Mouse (Mus musculus): ENCODE measurements around the gene Cipc. TPM values are rescaled to one million over a fixed set of nuclear protein-coding genes. Genes with fewer than 3 reads are reported as not detected.

Gene Cipc
- polyA plus RNA-seq, 1 experiment from 2014 or later, result 41.5 TPM

GRCm38 (mm10) chr12:86950961-86951360 lies 4.1 kb downstream of the Cipc start:
- peaks cover 23% of the 10 kb centered on the region for H3K36me3 ChIP-seq
- over 99% methylated on average over 3 of the region's 3 CpGs for WGBS
- H3K9me3 ChIP-seq, result no peaks in the 10 kb centered on the region
- H3K4me3 ChIP-seq, result no peak overlapping the region
- H3K9ac ChIP-seq, result no peak overlapping the region
- H3K27me3 ChIP-seq (replicated peaks), result no peaks in the 10 kb centered on the region
- no peak for ATAC-seq (ENCODE audit: low FRiP score, low read depth)
- peaks cover 27% of the 10 kb centered on the region for H3K4me1 ChIP-seq
- H3K27ac ChIP-seq, result no peak overlapping the region
- no peak overlapping the region for H3K4me2 ChIP-seq (replicated peaks)

GRCm38 (mm10) chr12:86952331-86952850 lies 5.5 kb downstream of the Cipc start:
- Histone ChIP-seq H3K4me1 (peaks cover 26% of the 10 kb centered on the region), H3K9ac (no peak overlapping the region), H3K4me3 (no peak overlapping the region), H3K36me3 (peaks cover 30% of the 10 kb centered on the region), H3K27me3 (replicated peaks) (no peaks in the 10 kb centered on the region), H3K27ac (no peak overlapping the region), H3K9me3 (no peaks in the 10 kb centered on the region), H3K4me2 (replicated peaks) (no peak overlapping the region)
- 79% methylated on average over 10 of the region's 10 CpGs for WGBS
- ATAC-seq (ENCODE audit: low FRiP score, low read depth), result no peak

GRCm38 (mm10) chr12:86955894-86956293 lies 9.1 kb downstream of the Cipc start:
- H3K27ac ChIP-seq, result no peak overlapping the region

GRCm38 (mm10) chr12:86958558-86958957 lies 11.7 kb downstream of the Cipc start:
- no peaks in the 10 kb centered on the region for H3K9me3 ChIP-seq
- peaks cover 75% of the 10 kb centered on the region for H3K36me3 ChIP-seq
- H3K27me3 ChIP-seq (replicated peaks), result no peaks in the 10 kb centered on the region
- no peaks in the 10 kb centered on the region for H3K4me1 ChIP-seq
- no peak overlapping the region for H3K4me3 ChIP-seq
- H3K9ac ChIP-seq, result no peak overlapping the region
- no peak for ATAC-seq (ENCODE audit: low FRiP score, low read depth)
- WGBS, result 94% methylated on average over 5 of the region's 5 CpGs
- no peak overlapping the region for H3K4me2 ChIP-seq (replicated peaks)
- H3K27ac ChIP-seq, result no peak overlapping the region

More at GRCm38 (mm10) chr12:86955894-86956293, 9.1 kb downstream of the Cipc start:
- Histone ChIP-seq H3K4me3 (no peak overlapping the region), H3K36me3 (peaks cover 57% of the 10 kb centered on the region), H3K4me1 (peaks cover 4% of the 10 kb centered on the region; the same call in 1 of the 2 replicates), H3K9ac (no peak overlapping the region), H3K27me3 (replicated peaks) (no peaks in the 10 kb centered on the region), H3K9me3 (no peaks in the 10 kb centered on the region), H3K4me2 (replicated peaks) (no peak overlapping the region)
- ATAC-seq (ENCODE audit: low FRiP score, low read depth), result no peak
- 88% methylated on average over 2 of the region's 2 CpGs for WGBS

- H3K36me3 ChIP-seq, result peaks cover 74% of the 10 kb centered on the region
- H3K4me2 ChIP-seq (replicated peaks), result no peak overlapping the region
- no peaks in the 10 kb centered on the region for H3K4me1 ChIP-seq
- no peak overlapping the region for H3K4me3 ChIP-seq
- ATAC-seq (ENCODE audit: low FRiP score, low read depth), result no peak
- WGBS, result 96% methylated on average over 5 of the region's 5 CpGs
- H3K9ac ChIP-seq, result no peak overlapping the region
- H3K9me3 ChIP-seq, result no peaks in the 10 kb centered on the region
- H3K27ac ChIP-seq, result no peak overlapping the region
- no peaks in the 10 kb centered on the region for H3K27me3 ChIP-seq (replicated peaks)
These were observed 12.8 kb downstream of the Cipc start for GRCm38 (mm10) chr12:86959661-86960060.

GRCm38 (mm10) chr12:86960138-86960537 lies 13.3 kb downstream of the Cipc start:
- peaks cover 74% of the 10 kb centered on the region for H3K36me3 ChIP-seq
- H3K27me3 ChIP-seq (replicated peaks), result no peaks in the 10 kb centered on the region
- no peaks in the 10 kb centered on the region for H3K9me3 ChIP-seq
- H3K4me3 ChIP-seq, result no peak overlapping the region
- WGBS, result 91% methylated on average over 15 of the region's 15 CpGs
- H3K4me2 ChIP-seq (replicated peaks), result no peak overlapping the region
- H3K4me1 ChIP-seq, result no peaks in the 10 kb centered on the region
- no peak overlapping the region for H3K9ac ChIP-seq
- no peak for ATAC-seq (ENCODE audit: low FRiP score, low read depth)
- no peak overlapping the region for H3K27ac ChIP-seq

GRCm38 (mm10) chr12:86960791-86961335 lies 14.0 kb downstream of the Cipc start:
- no peak for ATAC-seq (ENCODE audit: low FRiP score, low read depth)
- no peak overlapping the region for H3K9ac ChIP-seq

GRCm38 (mm10) chr12:86961589-86962344 lies 14.9 kb downstream of the Cipc start:
- H3K4me3 ChIP-seq, result no peak overlapping the region
- H3K27ac ChIP-seq, result no peak overlapping the region
- no peaks in the 10 kb centered on the region for H3K4me1 ChIP-seq
- H3K4me2 ChIP-seq (replicated peaks), result no peak overlapping the region
- H3K27me3 ChIP-seq (replicated peaks), result no peaks in the 10 kb centered on the region
- 80% methylated on average over 11 of the region's 11 CpGs for WGBS
- no peaks in the 10 kb centered on the region for H3K9me3 ChIP-seq
- H3K36me3 ChIP-seq, result peaks cover 64% of the 10 kb centered on the region
- no peak for ATAC-seq (ENCODE audit: low FRiP score, low read depth)
- H3K9ac ChIP-seq, result no peak overlapping the region

More at GRCm38 (mm10) chr12:86960791-86961335, 14.0 kb downstream of the Cipc start:
- Histone ChIP-seq H3K4me1 (no peaks in the 10 kb centered on the region), H3K36me3 (peaks cover 73% of the 10 kb centered on the region), H3K4me3 (no peak overlapping the region), H3K9me3 (no peaks in the 10 kb centered on the region), H3K27ac (no peak overlapping the region), H3K4me2 (replicated peaks) (no peak overlapping the region), H3K27me3 (replicated peaks) (no peaks in the 10 kb centered on the region)
- WGBS, result 94% methylated on average over 3 of the region's 3 CpGs

- ATAC-seq (ENCODE audit: low FRiP score, low read depth), result no peak
- H3K9ac ChIP-seq, result no peak overlapping the region; the same call in 1 of the 2 replicates
- H3K4me3 ChIP-seq, result no peak overlapping the region
- no peak overlapping the region for H3K27ac ChIP-seq
- peaks cover 51% of the 10 kb centered on the region for H3K36me3 ChIP-seq
- 92% methylated on average over 16 of the region's 16 CpGs for WGBS
- H3K4me1 ChIP-seq, result no peaks in the 10 kb centered on the region
- H3K27me3 ChIP-seq (replicated peaks), result no peaks in the 10 kb centered on the region
- no peak overlapping the region for H3K4me2 ChIP-seq (replicated peaks)
- no peaks in the 10 kb centered on the region for H3K9me3 ChIP-seq
These were observed 17.6 kb downstream of the Cipc start for GRCm38 (mm10) chr12:86964278-86965057.

- 92% methylated on average over 4 of the region's 4 CpGs for WGBS
- H3K9ac ChIP-seq, result no peak overlapping the region
- H3K4me1 ChIP-seq, result no peaks in the 10 kb centered on the region
- H3K36me3 ChIP-seq, result peaks cover 43% of the 10 kb centered on the region
- no peak for ATAC-seq (ENCODE audit: low FRiP score, low read depth)
- H3K27me3 ChIP-seq (replicated peaks), result no peaks in the 10 kb centered on the region
- no peaks in the 10 kb centered on the region for H3K9me3 ChIP-seq
- no peak overlapping the region for H3K4me3 ChIP-seq
- no peak overlapping the region for H3K4me2 ChIP-seq (replicated peaks)
- H3K27ac ChIP-seq, result no peak overlapping the region
These were observed 18.5 kb downstream of the Cipc start for GRCm38 (mm10) chr12:86965237-86965799.

GRCm38 (mm10) chr12:86968468-86969219 lies 21.8 kb downstream of the Cipc start:
- no peak overlapping the region for H3K9ac ChIP-seq
- H3K4me3 ChIP-seq, result no peak overlapping the region
- H3K27me3 ChIP-seq (replicated peaks), result no peaks in the 10 kb centered on the region
- H3K4me1 ChIP-seq, result peaks cover 8% of the 10 kb centered on the region; the same call in 1 of the 2 replicates
- WGBS, result 73% methylated on average over 13 of the region's 13 CpGs
- no peak overlapping the region for H3K4me2 ChIP-seq (replicated peaks)
- ATAC-seq (ENCODE audit: low FRiP score, low read depth), result no peak
- H3K36me3 ChIP-seq, result peaks cover 11% of the 10 kb centered on the region; the same call in 1 of the 2 replicates
- H3K9me3 ChIP-seq, result no peaks in the 10 kb centered on the region
- no peak overlapping the region for H3K27ac ChIP-seq

Data from neural tube, embryonic 12.5 days (tissue).